Mouse (Mus musculus) ES-Bruce4 (cell line): Measurements from ENCODE around the gene Tbc1d2.
"Not testable (repeated sequence)": the region's sequence is repeated elsewhere in the genome, so short reads cannot be mapped to it uniquely, and the experiment has no call there.

Experiments
- CTCF ChIP-seq: IDR thresholded peaks from one replicate; pipeline ENCODE4 v1.8.1; 2011; ENCODE audit warnings: low read depth, low read length
- EP300 ChIP-seq: IDR thresholded peaks from 2 replicates; pipeline ENCODE4 v1.6.1; 2011; ENCODE audit warnings: low read depth, low read length; ENCODE audit not compliant: insufficient read depth
- POLR2A ChIP-seq: IDR thresholded peaks from one replicate; pipeline ENCODE4 v1.8.1; 2011; ENCODE audit warnings: low read length; ENCODE audit not compliant: insufficient read depth

GRCm38 (mm10) chr4:46584536-46584935, 65.5 kb downstream of the Tbc1d2 start:
- not testable (repeated sequence) for TF ChIP-seq CTCF, POLR2A, EP300
